Mouse (Mus musculus) ES-Bruce4 (cell line): ENCODE data around the gene Dlx6.

ENCODE experiments used
- EP300 ChIP-seq: IDR thresholded peaks from 2 replicates; pipeline ENCODE4 v1.6.1; 2011; ENCODE audit warnings: low read depth, low read length; ENCODE audit not compliant: insufficient read depth
- POLR2A ChIP-seq: IDR thresholded peaks from one replicate; pipeline ENCODE4 v1.8.1; 2011; ENCODE audit warnings: low read length; ENCODE audit not compliant: insufficient read depth

DNA sequence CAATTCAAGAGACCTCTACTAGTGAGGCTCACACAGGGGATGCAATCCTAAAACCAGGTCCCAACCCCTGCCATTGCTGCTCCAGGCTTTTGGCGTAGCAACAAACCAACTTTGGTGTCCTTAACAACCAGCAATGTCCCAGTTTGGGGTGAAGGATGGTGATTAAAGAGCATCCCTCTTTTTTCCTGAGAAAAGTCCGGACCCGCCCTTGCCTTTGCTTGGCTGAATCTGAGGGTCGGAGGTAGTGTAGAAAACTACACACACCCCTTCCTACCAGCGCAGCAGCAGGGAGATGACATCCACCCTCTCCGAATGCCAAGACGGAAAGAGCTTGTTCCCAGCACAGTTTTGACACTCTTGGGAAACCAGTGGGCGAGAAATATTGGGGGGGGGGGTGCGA lies 12.5 kb downstream of the Dlx6 start:
- no peak for TF ChIP-seq EP300
- TF ChIP-seq POLR2A: no peak
